Mouse (Mus musculus) hindbrain, embryonic 10.5 days (tissue): ENCODE data around the gene Cyp4b1. TPM values are rescaled to one million over a fixed set of nuclear protein-coding genes. Genes with fewer than 3 reads are reported as not detected.
"Not testable (repeated sequence)": the region's sequence is repeated elsewhere in the genome, so short reads cannot be mapped to it uniquely, and the experiment has no call there.

Source experiments
- DNase-seq: peaks from one replicate; pipeline ENCODE4 v3.0.0-alpha.2; 2017; ENCODE audit warnings: low spot score
- H3K27ac ChIP-seq: fragments of 300-500 bp; sonication (generic); 2 replicates; pipeline ENCODE4 v1.5.1; 2016; ENCODE audit warnings: mild to moderate bottlenecking, moderate library complexity
- H3K27me3 ChIP-seq: fragments of 300-500 bp; sonication (generic); 2 replicates; pipeline ENCODE4 v1.6.1; 2016; ENCODE audit warnings: mild to moderate bottlenecking; ENCODE audit not compliant: poor library complexity, insufficient read depth, severe bottlenecking
- H3K36me3 ChIP-seq: fragments of 300-500 bp; sonication (generic); 2 replicates; pipeline ENCODE4 v1.6.1; 2016; ENCODE audit warnings: mild to moderate bottlenecking, moderate library complexity
- H3K4me1 ChIP-seq: fragments of 300-500 bp; sonication (generic); replicated peaks from 2 replicates; pipeline ENCODE4 v1.6.1; 2016; ENCODE audit warnings: mild to moderate bottlenecking
- H3K4me3 ChIP-seq: fragments of 300-500 bp; sonication (generic); 2 replicates; pipeline ENCODE4 v1.5.1; 2016; ENCODE audit warnings: mild to moderate bottlenecking, moderate library complexity
- H3K9me3 ChIP-seq: fragments of 300-500 bp; sonication (generic); 2 replicates; pipeline ENCODE4 v1.6.1; 2016; ENCODE audit warnings: mild to moderate bottlenecking, moderate library complexity
- WGBS: fragments of 180-500 bp; shearing (Covaris S2); methylation state at CpG from one replicate; pipeline ENCODE4 v1.1.7; 2016; 5-methylcytosine and 5-hydroxymethylcytosine counted together
- polyA plus RNA-seq: library from polyadenylated mRNA; unstranded; fragments of >200 nt; fragmentation: Nextera tagmentation; extraction: Ambion mirVana; gene quantifications from 2 replicates; pipeline ENCODE4 v1.2.1, GENCODE M21; 2016

Gene Cyp4b1
- polyA plus RNA-seq = 0.35 TPM in 1 of 2 replicates, not detected in the other

DNA sequence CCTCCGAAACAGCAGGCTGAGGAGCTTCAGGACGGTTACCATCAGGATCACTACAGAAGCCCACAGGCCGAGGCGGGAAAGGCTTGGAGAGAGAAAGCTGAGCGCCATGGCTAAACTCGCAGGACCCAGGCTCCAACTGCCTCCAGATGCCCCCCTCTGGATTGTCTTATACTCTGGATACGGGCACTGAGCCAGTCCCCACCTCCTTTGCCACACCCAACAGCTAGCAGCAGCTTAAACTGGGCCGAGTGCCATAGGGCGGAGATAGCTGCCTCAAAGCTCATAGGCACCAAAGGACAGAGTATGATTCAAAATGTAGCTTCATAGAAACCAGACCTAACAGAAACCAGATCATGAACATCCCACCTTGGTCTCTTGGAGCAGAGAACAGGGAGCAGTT lies at the start of gene Cyp4b1:
Cyp4b1 (minus strand) TSS at position 144 of the 400 bp plus-strand sequence.
- Histone ChIP-seq H3K9me3 (no peaks in the 10 kb centered on the region), H3K4me3 (no peak within 1 kb of the TSS), H3K36me3 (no peaks in the 10 kb centered on the region), H3K27me3 (no peaks in the 10 kb centered on the region), H3K27ac (no peak within 1 kb of the TSS), H3K4me1 (no peaks in the 10 kb centered on the region)
- no peak for DNase-seq
- WGBS = 90% methylated on average over 9 of the region's 9 CpGs

DNA sequence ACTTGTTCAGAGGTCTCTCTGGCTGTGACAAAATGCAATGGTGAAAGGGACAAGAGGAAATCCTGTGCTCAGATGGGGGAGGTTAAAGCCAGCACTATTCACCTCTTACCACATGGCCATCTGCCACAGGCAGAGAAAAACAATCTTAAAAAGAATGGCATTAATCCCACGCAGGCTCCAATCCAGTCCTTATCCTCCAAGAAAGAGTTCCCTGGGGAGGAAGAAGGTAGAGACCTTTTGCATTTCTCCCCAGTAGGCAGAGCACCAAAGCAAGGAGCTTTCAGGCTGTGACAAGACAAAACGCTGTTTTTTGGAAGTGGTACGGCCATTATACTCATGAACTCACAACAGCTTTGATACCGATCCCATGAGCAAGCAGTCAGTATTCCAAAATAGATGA lies 38.8 kb upstream of the Cyp4b1 start:
- H3K36me3 ChIP-seq = no peaks in the 10 kb centered on the region
- no peak for DNase-seq
- H3K9me3 ChIP-seq = no peaks in the 10 kb centered on the region
- no peak overlapping the region for H3K27ac ChIP-seq
- no peaks in the 10 kb centered on the region for H3K4me1 ChIP-seq
- 44% methylated on average over 4 of the region's 4 CpGs for WGBS
- H3K27me3 ChIP-seq = no peaks in the 10 kb centered on the region
- H3K4me3 ChIP-seq = no peak overlapping the region

DNA sequence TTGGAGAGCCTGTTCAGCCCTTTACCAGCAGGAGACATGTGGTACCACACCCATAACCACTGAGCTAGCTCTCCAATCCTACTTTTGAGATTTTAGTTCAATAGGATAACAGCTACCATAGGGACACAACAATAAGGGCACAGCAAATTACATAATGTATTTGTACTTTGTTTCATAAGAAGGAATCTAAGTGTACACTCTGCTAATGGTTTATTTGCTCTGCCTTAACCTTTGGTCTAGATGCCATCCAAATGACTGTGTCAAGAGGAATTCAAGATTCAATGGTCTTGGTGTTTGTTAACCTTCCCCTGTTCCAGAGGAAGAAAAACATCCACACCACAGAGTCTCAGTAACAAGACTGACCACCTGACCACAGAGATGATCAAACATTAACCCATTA lies 11.7 kb upstream of the Cyp4b1 start:
- Histone ChIP-seq H3K4me1 (peaks cover 10% of the 10 kb centered on the region), H3K27me3 (peaks cover 6% of the 10 kb centered on the region; the same call in 1 of the 2 replicates), H3K4me3 (no peak overlapping the region), H3K36me3 (no peaks in the 10 kb centered on the region), H3K9me3 (no peaks in the 10 kb centered on the region), H3K27ac (no peak overlapping the region)
- no peak for DNase-seq

DNA sequence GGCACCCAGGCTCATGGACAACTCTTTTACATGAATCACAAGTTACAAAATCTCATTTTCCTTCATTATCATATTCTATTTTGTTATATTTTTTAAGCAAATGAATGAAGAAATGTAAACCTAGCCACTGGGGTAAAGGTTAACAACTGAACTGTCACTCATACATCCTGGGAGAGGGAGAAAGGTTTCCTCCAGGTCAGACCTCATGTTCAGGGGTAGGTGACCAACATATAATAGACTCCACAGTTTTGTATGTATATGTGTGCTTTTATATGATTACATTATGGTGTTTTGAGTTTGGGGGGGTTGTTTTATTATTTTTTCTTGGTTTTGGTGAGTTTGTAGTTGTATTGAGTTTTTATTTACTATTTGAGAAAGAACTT lies 10.3 kb upstream of the Cyp4b1 start:
- Histone ChIP-seq H3K4me3 (0 out of 2 replicates have a peak overlapping the region, but pooled peaks have one; percentile 57), H3K36me3 (no peaks in the 10 kb centered on the region), H3K27ac (no peak overlapping the region), H3K9me3 (no peaks in the 10 kb centered on the region), H3K27me3 (peaks cover 6% of the 10 kb centered on the region; the same call in 1 of the 2 replicates), H3K4me1 (peaks cover 10% of the 10 kb centered on the region)
- DNase-seq = no peak

DNA sequence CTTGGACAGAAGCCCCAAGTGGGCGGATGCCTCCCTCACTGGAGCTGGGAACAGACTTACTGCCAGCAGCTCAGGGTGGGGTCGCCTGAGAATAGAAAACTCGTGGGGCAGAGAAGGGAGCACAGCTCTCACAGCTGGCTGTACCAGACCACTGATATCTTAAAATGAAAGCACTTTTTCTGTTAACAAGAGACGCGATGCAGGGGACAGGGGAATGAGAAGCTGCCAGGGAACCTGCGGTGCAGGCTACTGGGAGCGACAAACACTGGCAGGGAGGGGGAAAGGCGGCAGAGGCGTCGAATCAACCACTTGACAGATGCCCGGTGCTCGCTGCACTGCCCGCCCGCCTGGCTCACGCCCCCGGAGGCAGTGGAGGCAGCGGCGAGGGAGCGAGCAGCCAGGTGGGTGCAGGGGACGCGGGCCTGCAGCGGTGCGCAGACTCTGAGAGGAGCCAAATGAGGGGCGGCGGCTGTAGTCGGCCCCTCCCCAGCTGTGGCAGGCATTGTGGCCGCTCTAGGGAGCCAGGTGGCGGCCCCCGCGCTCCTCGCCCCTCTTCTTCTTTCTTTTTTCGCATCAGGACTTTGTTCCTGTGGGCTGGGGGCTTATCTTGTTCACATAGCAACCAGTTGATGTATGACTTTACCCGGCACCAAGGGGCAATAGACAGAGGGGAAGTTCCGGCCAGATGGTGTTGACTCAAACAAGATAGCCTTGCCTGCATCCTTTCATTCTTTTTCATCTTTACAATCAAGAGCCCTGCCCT lies 9.8 kb upstream of the Cyp4b1 start:
- Histone ChIP-seq H3K27me3 (peaks cover 6% of the 10 kb centered on the region; the same call in 1 of the 2 replicates), H3K4me3 (peak overlapping the region; percentile 57), H3K9me3 (no peaks in the 10 kb centered on the region), H3K27ac (peak overlapping the region; percentile 77), H3K36me3 (no peaks in the 10 kb centered on the region), H3K4me1 (peaks cover 10% of the 10 kb centered on the region)
- 3% methylated on average over 34 of the region's 34 CpGs for WGBS
- peak; percentile 47 for DNase-seq

DNA sequence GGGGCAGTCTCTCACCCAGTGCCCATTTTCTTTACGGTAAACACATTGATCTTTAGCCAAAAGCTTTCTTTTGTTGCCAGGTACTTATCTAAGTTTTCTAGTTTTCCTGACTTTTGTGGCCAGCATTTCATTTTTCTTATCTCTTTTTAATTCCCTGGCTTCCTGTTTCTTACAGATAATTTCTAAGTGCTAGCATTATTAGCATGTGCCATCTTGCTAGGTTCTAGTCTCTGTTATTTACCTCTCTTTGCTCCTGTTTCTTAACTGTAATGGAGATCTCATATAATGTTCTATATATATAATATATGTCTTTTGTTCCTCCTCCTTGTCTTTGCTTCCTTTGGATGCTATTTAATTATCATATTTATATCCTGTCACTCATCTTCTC lies 9.0 kb upstream of the Cyp4b1 start:
- H3K27me3 ChIP-seq, H3K36me3 ChIP-seq, H3K4me3 ChIP-seq, H3K9me3 ChIP-seq, DNase-seq, H3K27ac ChIP-seq: not testable (repeated sequence)
- 95% methylated on average over 1 of the region's 1 CpGs for WGBS
- H3K4me1 ChIP-seq = peaks cover 10% of the 10 kb centered on the region

DNA sequence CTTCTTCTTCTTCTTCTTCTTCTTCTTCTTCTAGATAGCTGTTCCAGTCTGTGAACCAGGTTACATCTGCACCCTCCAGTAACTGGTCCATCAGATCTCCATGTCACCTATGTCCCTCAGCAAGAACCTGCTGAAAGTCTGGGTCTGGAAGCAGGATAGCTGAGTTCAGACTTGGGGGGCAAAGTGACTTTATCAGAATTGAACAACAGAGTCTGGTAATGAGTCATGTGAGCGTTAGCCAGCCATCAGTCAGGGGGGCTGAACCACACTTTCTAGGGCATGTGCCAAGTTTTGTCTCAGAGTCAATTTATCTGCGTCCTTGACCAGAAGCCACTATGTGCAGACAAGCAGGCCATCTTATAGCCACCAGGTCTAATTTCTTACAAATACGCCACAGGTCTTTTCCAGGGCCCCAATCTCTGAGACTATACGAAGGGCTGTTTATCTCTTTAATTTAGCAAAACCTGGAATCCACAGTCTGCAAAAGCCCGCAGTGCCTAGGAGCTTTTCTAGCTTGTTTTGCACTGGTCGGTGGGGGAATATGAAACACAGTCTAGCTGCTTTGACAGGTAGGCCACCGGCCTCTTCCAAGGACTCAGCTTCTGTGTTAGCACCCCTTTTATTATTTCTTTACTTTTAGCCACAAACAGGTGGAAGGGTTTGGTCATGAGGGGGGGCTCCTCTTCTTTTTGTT lies 8.5 kb upstream of the Cyp4b1 start:
- H3K4me1 ChIP-seq = peaks cover 10% of the 10 kb centered on the region
- not testable (repeated sequence) for H3K27me3 ChIP-seq, H3K36me3 ChIP-seq, H3K27ac ChIP-seq, DNase-seq, H3K4me3 ChIP-seq, H3K9me3 ChIP-seq
- 89% methylated on average over 7 of the region's 7 CpGs for WGBS

DNA sequence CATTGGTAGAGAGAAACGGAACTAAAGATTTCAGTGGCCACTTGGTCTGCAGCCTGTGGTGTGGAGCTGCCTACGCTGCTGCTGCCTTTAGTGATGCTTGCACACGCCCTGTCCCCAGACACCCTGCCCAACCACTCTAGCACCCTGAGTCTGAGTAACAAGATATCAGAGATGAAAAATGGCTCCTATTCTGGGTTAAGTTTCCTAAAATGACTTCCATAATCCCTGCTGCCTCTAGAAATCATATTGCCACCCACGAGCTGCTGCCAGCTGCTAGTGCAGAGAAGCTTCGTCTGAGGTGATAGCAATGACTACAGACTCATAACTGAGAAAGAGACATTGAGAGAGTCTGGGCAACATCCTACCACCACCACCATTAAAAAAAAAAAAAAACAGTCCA lies 3.3 kb upstream of the Cyp4b1 start:
- 83% methylated on average over 5 of the region's 5 CpGs for WGBS
- H3K4me3 ChIP-seq = no peak overlapping the region
- H3K27me3 ChIP-seq = no peaks in the 10 kb centered on the region
- H3K27ac ChIP-seq = no peak overlapping the region
- no peaks in the 10 kb centered on the region for H3K36me3 ChIP-seq
- H3K9me3 ChIP-seq = no peaks in the 10 kb centered on the region
- H3K4me1 ChIP-seq = no peaks in the 10 kb centered on the region
- no peak for DNase-seq

DNA sequence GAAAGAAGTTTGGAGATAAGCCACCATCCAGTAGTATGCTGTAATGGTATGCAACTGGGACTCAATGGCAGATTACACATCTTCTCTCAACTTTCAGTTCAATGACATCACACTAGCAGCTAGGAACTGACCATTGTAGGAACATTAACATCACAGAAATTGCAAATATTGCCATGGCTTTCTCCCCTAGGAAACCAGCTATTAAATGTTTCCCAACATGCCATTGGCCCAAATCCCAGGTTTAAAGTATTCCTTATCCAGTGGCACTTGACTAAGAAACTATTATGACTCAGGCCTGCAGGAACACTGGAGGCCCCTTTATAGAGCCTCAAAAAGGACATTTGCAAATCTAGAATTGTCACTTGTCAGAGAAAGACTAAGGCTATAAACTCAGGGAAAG lies 1.8 kb upstream of the Cyp4b1 start:
- H3K36me3 ChIP-seq = no peaks in the 10 kb centered on the region
- no peak overlapping the region for H3K4me3 ChIP-seq
- H3K4me1 ChIP-seq = no peaks in the 10 kb centered on the region
- DNase-seq = no peak
- no peaks in the 10 kb centered on the region for H3K27me3 ChIP-seq
- H3K9me3 ChIP-seq = no peaks in the 10 kb centered on the region
- no peak overlapping the region for H3K27ac ChIP-seq

DNA sequence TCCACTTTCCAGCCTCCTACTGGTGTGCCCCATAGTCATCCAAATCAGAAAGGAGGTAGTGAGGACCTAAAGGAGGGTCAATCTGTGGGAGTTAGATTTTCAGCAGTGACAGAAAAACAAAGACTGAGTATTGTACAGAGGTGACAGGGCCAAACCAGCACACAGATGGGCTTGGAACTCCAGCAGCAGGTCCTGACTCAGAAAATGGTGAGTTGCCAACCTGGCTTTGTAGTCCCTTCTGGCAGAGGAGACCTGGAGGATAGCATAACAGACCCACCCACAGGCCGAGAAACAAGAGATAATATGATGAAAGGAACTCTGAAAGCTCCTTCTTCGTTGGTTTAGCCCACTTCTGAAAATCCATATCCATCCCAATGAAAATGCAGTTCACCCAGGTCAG lies 1.2 kb upstream of the Cyp4b1 start:
- H3K4me3 ChIP-seq = no peak overlapping the region
- no peak for DNase-seq
- H3K27me3 ChIP-seq = no peaks in the 10 kb centered on the region
- 61% methylated on average over 2 of the region's 2 CpGs for WGBS
- H3K9me3 ChIP-seq = no peaks in the 10 kb centered on the region
- no peaks in the 10 kb centered on the region for H3K4me1 ChIP-seq
- H3K36me3 ChIP-seq = no peaks in the 10 kb centered on the region
- H3K27ac ChIP-seq = no peak overlapping the region

DNA sequence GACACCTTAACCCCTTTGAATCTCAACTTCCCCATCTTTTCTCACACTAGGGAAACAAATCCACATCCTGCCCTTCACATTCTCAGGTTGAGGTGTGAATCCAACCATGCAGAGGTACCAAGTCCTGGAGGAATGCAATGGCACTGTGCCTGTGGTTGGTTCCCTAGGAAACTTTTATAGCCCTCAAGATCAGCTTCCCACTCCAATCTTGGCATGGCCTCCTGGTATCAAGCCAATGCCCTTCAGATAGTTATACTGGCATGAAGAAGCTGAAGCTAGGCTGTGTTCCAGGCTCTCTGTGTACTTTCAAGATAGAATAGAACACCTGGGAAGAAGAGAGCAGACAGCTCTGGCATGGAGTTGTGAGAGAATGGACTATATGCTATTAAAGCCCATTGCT lies 2.2 kb downstream of the Cyp4b1 start:
- no peaks in the 10 kb centered on the region for H3K4me1 ChIP-seq

DNA sequence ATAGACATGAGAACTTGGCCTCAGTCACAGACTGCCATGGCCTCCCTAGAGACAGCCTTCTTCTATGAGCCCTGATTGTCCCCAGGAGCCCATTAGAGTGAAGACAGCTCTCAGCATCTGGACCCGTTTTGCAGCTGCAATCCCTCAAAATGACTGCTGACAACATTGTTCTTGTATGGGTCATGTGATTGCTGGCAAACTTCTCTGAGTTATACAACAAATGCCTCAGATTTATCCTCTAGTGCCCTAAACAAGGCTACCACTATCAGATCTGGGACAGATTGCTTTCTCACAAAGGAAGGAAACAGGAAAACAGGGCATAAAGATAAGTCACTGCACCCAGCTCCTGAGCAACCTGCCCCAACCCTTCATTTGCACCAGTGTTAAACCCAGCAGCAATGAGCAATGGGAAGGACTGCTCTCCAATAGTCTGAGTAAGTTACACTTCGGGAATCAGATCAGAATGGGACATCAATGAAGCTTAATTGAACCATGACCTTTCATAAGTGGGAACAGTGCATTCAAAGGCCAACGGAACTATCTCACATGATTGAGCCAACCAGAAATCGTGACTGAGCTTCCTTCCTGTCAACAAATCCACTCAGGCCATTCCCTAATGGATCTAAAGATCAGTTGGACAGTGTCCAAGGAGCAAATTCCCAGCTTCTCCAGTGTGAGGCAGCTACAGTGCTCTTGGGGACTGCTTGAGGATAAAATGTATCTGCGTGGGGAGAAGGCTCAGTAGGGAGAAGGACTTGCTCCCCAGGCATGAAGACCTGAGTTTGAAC lies 4.4 kb downstream of the Cyp4b1 start:
- Histone ChIP-seq H3K27ac (no peak overlapping the region), H3K36me3 (no peaks in the 10 kb centered on the region), H3K4me3 (no peak overlapping the region), H3K27me3 (no peaks in the 10 kb centered on the region), H3K4me1 (no peaks in the 10 kb centered on the region), H3K9me3 (no peaks in the 10 kb centered on the region)
- WGBS = 78% methylated on average over 5 of the region's 5 CpGs
- no peak for DNase-seq

More for the DNA sequence above, 2.2 kb downstream of the Cyp4b1 start:
- DNase-seq = no peak
- H3K27me3 ChIP-seq = no peaks in the 10 kb centered on the region
- H3K36me3 ChIP-seq = no peaks in the 10 kb centered on the region
- no peak overlapping the region for H3K27ac ChIP-seq
- no peak overlapping the region for H3K4me3 ChIP-seq
- H3K9me3 ChIP-seq = no peaks in the 10 kb centered on the region

DNA sequence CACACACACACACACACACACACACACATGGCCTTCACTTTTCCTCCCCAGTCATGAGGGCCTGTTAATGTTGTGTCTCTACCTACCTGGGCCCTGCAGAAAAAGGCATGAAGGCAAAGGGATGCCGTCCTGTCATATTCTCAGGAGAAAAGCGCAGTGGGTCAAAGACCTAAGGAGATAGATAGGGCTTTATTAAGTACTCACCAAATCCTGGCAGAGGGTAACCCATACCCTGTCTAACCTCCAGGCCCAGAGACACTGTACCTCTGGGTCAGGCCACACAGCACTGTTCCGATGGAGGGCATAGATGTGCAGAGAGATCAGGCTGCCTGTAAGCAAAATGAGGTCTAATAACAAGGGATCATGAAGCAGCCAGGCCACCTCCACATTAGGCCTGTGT lies 22.0 kb downstream of the Cyp4b1 start:
- not testable (repeated sequence) for H3K4me3 ChIP-seq, H3K36me3 ChIP-seq, H3K9me3 ChIP-seq, H3K27ac ChIP-seq, H3K27me3 ChIP-seq, H3K4me1 ChIP-seq, DNase-seq
- WGBS = 95% methylated on average over 3 of the region's 3 CpGs
